Mouse (Mus musculus) liver, embryonic 14.5 days (tissue): ENCODE measurements around the gene Zfp664. TPM values are rescaled to one million over a fixed set of nuclear protein-coding genes. Genes with fewer than 3 reads are reported as not detected.
A peak's percentile ranks its signal among the peaks of the same experiment; 100 is the strongest.

Experiments
- ATAC-seq: fragments of 200-750 bp; cut with Nextera tagmentation; 2 replicates; pipeline ENCODE4 v1.8.0; 2017; ENCODE audit warnings: moderate number of reproducible peaks, mild to moderate bottlenecking, moderate library complexity; ENCODE audit not compliant: insufficient read depth
- DNase-seq, 3 experiments: peaks; one replicate each; pipeline ENCODE4 v3.0.0-alpha.2; 2012 to 2013; ENCODE audit warnings: low read depth in 3 of 3, low spot score in 3 of 3
- H3K27ac ChIP-seq: fragments of 300-500 bp; sonication (generic); 2 replicates; pipeline ENCODE4 v1.5.1; 2014; ENCODE audit warnings: moderate library complexity, mild to moderate bottlenecking, control low read depth, inconsistent platforms
- H3K27me3 ChIP-seq: fragments of 300-500 bp; sonication (generic); 2 replicates; pipeline ENCODE4 v1.6.1; 2014; ENCODE audit warnings: mild to moderate bottlenecking, low read length, moderate library complexity; ENCODE audit not compliant: control insufficient read depth, insufficient read depth
- H3K36me3 ChIP-seq: fragments of 300-500 bp; sonication (generic); replicated peaks from 2 replicates; pipeline ENCODE4 v1.6.1; 2014; ENCODE audit warnings: low read depth; ENCODE audit not compliant: control insufficient read depth, insufficient read depth
- H3K4me1 ChIP-seq, 2 experiments: fragments of 200-500 bp in 1 of 2; fragments of 300-500 bp in 1 of 2; sonication (generic) in 1 of 2; replicated peaks; 2 replicates each; pipeline ENCODE4 v1.6.1; 2012 to 2014; ENCODE audit warnings: antibody characterized with exemption in 1 of 2, inconsistent platforms in 1 of 2, low read length in 1 of 2; ENCODE audit not compliant: control insufficient read depth in 2 of 2, insufficient read depth in 2 of 2
- H3K4me2 ChIP-seq: fragments of 300-500 bp; sonication (generic); 2 replicates; pipeline ENCODE4 v1.6.1; 2014; ENCODE audit warnings: low read depth, mild to moderate bottlenecking, control low read depth, moderate library complexity
- H3K4me3 ChIP-seq, 2 experiments: fragments of 200-500 bp in 1 of 2; fragments of 300-500 bp in 1 of 2; sonication (generic) in 1 of 2; 2 replicates each; pipeline ENCODE4 v1.5.1; 2012 to 2014; ENCODE audit warnings: low read depth in 2 of 2, low read length in 2 of 2, mild to moderate bottlenecking in 2 of 2, control low read depth in 1 of 2, inconsistent platforms in 1 of 2, moderate library complexity in 1 of 2; ENCODE audit not compliant: insufficient read depth in 1 of 2
- H3K9ac ChIP-seq: fragments of 300-500 bp; sonication (generic); replicated peaks from 2 replicates; pipeline ENCODE4 v1.6.1; 2014; ENCODE audit warnings: mild to moderate bottlenecking, control low read depth, moderate library complexity
- H3K9me3 ChIP-seq: fragments of 300-500 bp; sonication (generic); 2 replicates; pipeline ENCODE4 v1.6.1; 2016; ENCODE audit warnings: low read length, mixed read lengths; ENCODE audit not compliant: control insufficient read depth
- CTCF ChIP-seq: IDR thresholded peaks from 2 replicates; pipeline ENCODE4 v1.5.1; 2016; ENCODE audit warnings: antibody characterized with exemption, low read depth, control low read depth
- EP300 ChIP-seq: IDR thresholded peaks from 2 replicates; pipeline ENCODE4 v1.6.1; 2016; ENCODE audit warnings: antibody characterized with exemption, low read depth
- WGBS: fragments of 180-500 bp; shearing (Covaris S2); extraction: QIAGEN DNeasy Blood & Tissue Kit; methylation state at CpG from one replicate; pipeline ENCODE4 v1.1.7; 2014; ENCODE audit not compliant: insufficient replicate concordance; 5-methylcytosine and 5-hydroxymethylcytosine counted together
- polyA plus RNA-seq, 2 experiments: library from polyadenylated mRNA; depleted of rRNA in 1 of 2; stranded (reverse) in 1 of 2; unstranded in 1 of 2; fragments of >200 nt; fragmentation: Nextera tagmentation in 1 of 2; extraction: Ambion mirVana in 1 of 2; gene quantifications; 2 replicates each; pipeline versions ENCODE4 v1.2.1 to v1.2.3; 2012 to 2014

Zfp664 gene
- polyA plus RNA-seq, 2 experiments, result 7.9 to 10.6 TPM

DNA sequence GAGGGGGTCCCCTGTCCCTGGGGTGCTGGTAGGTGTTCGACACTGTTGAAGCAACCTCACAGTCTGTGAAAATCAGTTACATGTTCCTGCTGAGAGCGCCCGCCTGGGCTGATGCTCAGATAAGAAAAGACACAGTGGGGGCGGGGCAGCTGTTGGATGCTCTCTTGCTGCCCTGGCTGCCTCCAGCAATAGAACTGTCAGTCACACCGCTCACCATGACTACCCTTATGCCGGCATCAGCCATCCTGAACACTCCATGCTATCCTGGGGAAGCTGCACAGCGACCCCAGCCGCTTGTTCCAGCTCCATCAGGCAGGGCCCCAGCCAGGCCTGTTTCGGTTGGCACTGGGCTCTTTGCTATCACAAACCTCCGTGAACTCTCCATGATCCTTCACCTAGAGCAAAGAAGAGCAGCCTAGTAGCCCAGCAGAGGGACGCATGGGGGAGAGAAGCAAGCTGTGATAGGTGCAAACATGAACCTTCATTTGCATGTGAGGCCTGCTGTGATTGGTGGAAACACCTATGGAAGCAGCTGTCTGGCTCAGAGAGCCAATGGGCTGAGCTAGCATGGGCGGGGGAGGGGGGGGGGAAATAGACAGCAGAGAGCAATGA is 80.8 kb downstream of the Zfp664 start:
- no peaks in the 10 kb centered on the region for H3K36me3 ChIP-seq
- no peak overlapping the region for H3K4me3 ChIP-seq
- H3K4me2 ChIP-seq, result no peak overlapping the region
- H3K27ac ChIP-seq, result no peak overlapping the region
- no peak for DNase-seq
- no peaks in the 10 kb centered on the region for H3K4me1 ChIP-seq
- H3K9ac ChIP-seq, result no peak overlapping the region
- no peaks in the 10 kb centered on the region for H3K9me3 ChIP-seq
- no peaks in the 10 kb centered on the region for H3K27me3 ChIP-seq
- ATAC-seq, result no peak
- 60% methylated on average over 12 of the region's 12 CpGs for WGBS
- TF ChIP-seq EP300, result no peak
- TF ChIP-seq CTCF, result no peak

DNA sequence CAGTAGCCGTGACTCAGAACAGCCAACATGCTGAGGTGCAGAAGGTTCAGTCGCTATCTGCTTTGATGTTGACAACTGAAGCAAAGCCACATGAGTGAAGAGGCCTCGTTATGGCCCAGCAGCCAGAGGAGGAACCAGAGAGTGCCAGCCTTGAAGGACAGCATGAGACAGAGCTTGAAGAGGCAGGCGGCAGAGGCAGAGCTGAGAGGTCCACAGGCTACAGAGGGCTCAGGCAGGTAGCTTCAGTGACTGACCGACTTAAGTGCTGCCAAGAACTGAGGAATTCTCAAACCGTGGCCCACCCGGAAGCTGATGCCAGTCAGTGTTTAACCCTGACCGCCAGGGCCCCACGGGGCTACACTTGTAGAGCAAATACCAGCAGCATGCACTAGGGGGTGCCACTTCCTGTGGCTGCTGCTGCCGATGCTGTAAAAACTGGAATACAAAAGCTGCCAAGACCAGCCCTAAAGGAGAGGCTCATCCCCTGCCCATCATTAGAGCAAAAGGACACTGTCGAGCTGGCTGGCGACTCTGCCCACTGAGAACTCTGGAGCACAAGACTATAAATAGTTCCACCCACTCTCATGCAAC is 81.4 kb downstream of the Zfp664 start:
- no peak overlapping the region for H3K4me2 ChIP-seq
- TF ChIP-seq EP300 (no peak), CTCF (peak; percentile 75)
- no peak overlapping the region for H3K4me3 ChIP-seq
- no peaks in the 10 kb centered on the region for H3K27me3 ChIP-seq
- no peaks in the 10 kb centered on the region for H3K9me3 ChIP-seq
- DNase-seq (no peak), ATAC-seq (no peak)
- H3K36me3 ChIP-seq, result no peaks in the 10 kb centered on the region
- WGBS, result 51% methylated on average over 12 of the region's 12 CpGs
- no peaks in the 10 kb centered on the region for H3K4me1 ChIP-seq
- no peak overlapping the region for H3K9ac ChIP-seq
- H3K27ac ChIP-seq, result no peak overlapping the region

DNA sequence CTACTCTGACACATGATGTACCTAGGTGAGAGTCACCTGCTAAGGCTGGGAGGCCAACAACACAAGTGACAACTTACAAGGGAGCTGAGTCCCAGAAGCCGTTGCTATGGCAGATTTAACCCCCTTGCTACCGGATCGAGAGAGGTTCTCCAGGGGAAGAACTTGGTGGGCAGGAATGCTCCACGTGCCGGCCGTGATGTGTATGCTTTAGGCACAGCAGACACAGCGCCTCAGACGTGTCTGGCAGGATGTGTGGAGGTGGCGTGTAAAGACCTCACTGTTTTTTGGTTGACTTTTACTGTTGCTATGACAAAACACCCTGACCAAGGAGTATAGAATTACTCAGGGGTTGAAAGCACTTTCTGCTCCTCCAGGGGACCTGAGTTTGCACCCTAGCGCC is 81.9 kb downstream of the Zfp664 start:
- ATAC-seq (no peak), DNase-seq (no peak)
- no peak for TF ChIP-seq CTCF
- no peak for TF ChIP-seq EP300

DNA sequence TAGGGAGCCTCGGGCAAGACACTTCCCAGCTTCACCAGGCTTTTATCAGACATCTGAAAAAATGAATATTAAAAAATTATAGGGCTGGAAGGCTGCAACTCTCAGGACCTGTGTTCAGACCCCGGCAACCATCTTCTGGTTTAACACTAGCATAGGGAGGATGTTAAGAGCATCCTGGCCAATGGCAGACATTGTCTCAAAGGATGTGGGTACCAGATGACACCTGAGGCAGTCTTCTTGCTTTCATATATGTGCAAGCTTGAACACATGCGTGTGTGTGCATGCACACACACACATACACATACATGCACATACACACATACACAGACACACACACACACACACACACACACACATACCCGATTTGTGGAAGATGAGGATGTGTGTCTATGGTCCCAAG is 82.6 kb downstream of the Zfp664 start:
- H3K36me3 ChIP-seq, result no peaks in the 10 kb centered on the region
- ATAC-seq, result no peak

More for the DNA sequence above, 81.9 kb downstream of the Zfp664 start:
- H3K4me3 ChIP-seq, result no peak overlapping the region
- WGBS, result 69% methylated on average over 10 of the region's 10 CpGs
- H3K4me1 ChIP-seq, result no peaks in the 10 kb centered on the region
- H3K9ac ChIP-seq, result no peak overlapping the region
- H3K9me3 ChIP-seq, result no peaks in the 10 kb centered on the region
- no peaks in the 10 kb centered on the region for H3K36me3 ChIP-seq
- no peak overlapping the region for H3K4me2 ChIP-seq
- H3K27me3 ChIP-seq, result no peaks in the 10 kb centered on the region
- no peak overlapping the region for H3K27ac ChIP-seq

DNA sequence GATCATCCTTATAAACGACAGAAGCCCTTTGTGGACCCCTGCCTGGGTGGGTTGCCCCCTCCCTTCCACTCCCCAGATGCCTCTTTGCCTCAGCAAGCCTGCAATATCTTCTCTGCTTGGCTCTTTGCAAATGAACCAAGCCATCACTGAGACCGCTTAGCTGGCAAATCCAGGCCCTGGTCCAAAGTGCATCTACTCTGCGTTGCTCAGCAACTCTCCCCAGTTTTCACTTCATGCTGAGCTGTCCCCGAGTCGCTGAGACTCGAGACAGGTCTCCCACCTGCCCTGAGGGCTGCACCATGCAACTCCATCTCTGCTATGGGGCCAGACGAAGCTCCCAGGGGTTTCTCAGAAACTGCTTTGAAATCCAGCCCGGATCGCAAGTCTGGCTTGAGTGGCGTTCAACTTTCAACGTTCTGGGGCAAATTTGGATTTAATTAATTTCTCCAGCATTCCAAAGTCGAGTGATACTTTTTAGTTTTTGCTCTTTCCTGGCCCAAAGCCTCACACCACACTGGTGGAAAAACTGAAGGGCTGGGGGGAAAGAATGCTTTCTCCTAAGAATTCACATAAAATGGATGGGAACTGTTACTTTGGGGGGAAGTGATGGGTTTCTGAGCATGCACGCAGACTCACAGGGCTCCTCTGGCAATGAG is 88.3 kb downstream of the Zfp664 start:
- no peaks in the 10 kb centered on the region for H3K9me3 ChIP-seq
- no peak overlapping the region for H3K4me2 ChIP-seq
- H3K4me3 ChIP-seq, result no peak overlapping the region
- H3K27me3 ChIP-seq, result no peaks in the 10 kb centered on the region
- H3K36me3 ChIP-seq, result no peaks in the 10 kb centered on the region
- no peak for ATAC-seq
- H3K27ac ChIP-seq, result no peak overlapping the region
- H3K9ac ChIP-seq, result no peak overlapping the region
- WGBS, result 56% methylated on average over 13 of the region's 13 CpGs
- DNase-seq, result no peak
- TF ChIP-seq EP300 (no peak), CTCF (no peak)
- no peaks in the 10 kb centered on the region for H3K4me1 ChIP-seq

More for the DNA sequence above, 82.6 kb downstream of the Zfp664 start:
- Histone ChIP-seq H3K4me3 (no peak overlapping the region), H3K4me1 (no peaks in the 10 kb centered on the region), H3K4me2 (no peak overlapping the region), H3K9ac (no peak overlapping the region), H3K27me3 (no peaks in the 10 kb centered on the region), H3K27ac (no peak overlapping the region), H3K9me3 (no peaks in the 10 kb centered on the region)
- DNase-seq, result no peak
- 50% methylated on average over 4 of the region's 4 CpGs for WGBS
- TF ChIP-seq EP300 (no peak), CTCF (no peak)
